Mouse (Mus musculus) cerebellum, adult (tissue): ENCODE results near the gene Scg3.
"Not testable (repeated sequence)": the region's sequence is repeated elsewhere in the genome, so short reads cannot be mapped to it uniquely, and the experiment has no call there.

Source experiments
- ATAC-seq: cut with Nextera tagmentation; 2 replicates; pipeline ENCODE4 v1.9.2; 2017; ENCODE audit warnings: mild to moderate bottlenecking, moderate library complexity, mixed read lengths; ENCODE audit not compliant: insufficient number of reproducible peaks, low FRiP score, low TSS enrichment

The Scg3 gene

GRCm38 (mm10) chr9:75630823-75631454 lies 52.9 kb downstream of the Scg3 start:
- ATAC-seq, result no peak

GRCm38 (mm10) chr9:75626308-75626604 lies 57.6 kb downstream of the Scg3 start:
- no peak for ATAC-seq

DNA sequence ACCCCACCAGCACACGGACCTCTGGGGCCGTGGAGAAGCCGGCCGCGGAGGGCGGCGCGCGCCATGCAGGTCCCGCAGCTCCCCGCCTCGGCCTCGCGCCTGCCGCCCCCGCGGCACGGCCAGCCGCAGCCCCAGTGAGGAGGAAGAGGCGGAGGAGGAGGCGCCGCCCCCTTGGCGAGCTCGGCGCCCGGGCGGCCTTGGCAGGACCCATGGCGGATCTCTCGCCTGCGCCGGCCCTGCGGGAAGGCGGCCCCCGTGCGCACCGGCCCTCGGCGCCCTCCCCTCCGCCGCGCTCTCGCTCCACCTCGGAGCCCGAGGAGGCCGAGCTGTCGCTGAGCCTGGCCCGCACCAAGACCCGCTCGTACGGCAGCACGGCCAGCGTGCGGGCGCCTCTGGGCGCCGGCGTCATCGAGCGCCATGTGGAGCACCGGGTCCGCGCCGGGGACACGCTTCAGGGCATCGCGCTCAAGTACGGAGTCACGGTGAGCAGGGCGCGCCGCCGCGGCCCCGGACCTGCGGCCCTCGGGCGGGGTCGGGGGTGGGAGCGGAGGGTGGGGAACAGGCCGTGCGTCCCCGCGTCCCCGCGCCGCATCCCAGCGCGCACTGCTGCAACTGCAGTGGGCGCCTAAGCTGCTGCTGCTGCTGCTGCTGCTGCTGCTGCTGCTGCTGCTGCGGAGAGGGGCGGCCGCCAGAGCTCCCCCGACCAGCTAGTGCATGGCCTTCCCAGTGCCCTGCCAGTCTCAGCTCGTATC lies 58.1 kb downstream of the Scg3 start, which contains the start of gene Lysmd2:
TSS of gene Lysmd2 (plus strand) at position 186 of the 752 bp plus-strand sequence.
- ATAC-seq, result peak; percentile 89

DNA sequence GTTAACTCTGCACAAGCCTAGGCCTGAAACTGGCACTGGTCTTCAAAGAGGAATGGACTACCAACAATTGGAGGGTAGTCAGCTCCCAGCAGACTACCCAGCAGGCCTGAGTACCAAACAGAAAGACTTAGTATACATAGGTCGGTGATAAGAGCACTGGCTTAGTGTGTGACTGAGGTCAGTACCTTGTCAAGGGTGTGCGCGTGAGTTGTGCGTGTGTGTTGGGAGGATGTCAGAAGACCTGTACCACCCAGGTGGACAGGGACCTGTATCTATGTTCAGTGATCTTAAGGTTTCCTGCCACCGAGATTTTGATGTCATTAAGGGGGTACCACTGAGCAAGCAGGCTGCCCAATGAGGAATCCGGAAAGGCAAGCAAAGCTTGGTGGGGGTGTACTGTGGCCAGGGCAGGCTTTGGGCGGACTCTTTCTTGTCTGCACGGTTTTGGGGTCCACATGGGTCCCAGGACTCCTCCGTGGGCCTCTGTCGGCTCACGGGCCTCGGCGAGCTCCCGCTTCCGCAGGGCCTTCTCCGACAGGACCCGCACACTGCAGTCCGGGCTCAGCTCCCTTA lies 58.8 kb downstream of the Scg3 start:
- no peak for ATAC-seq

DNA sequence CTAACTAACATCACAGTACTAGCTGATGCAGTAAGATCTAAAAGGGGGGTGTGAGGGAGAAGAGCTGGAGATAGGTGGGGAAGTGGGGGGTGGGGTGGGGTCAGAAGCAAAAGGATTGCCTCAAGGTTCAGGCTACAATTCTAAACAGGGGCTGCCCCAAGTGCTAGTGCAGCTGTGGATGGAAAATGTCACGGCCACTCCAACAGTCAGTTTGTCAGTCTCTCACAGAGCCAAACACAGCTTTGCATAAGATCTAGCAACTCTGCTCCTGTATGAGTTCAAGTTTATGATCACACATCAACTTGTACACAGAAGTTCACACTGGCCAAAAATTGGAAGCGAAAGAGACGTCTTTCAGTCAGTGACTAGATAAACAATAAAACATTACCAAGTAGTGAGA lies 62.4 kb downstream of the Scg3 start:
- ATAC-seq, result no peak

DNA sequence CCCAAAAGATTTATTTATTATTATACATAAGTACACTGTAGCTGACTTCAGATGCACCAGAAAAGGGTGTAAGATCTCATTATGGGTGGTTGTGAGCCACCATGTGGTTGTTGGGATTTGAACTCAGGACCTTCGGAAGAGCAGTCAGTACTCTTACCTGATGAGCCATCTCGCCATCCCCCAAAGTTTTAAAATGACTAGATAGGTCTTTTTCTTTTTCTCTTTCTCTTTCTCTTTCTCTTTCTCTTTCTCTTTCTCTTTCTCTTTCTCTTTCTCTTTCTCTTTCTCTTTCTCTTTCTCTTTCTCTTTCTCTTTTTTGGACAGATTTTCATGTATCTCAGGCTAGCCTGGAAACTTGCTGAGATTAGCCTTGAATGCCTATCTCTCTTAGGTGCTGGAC lies 64.1 kb downstream of the Scg3 start:
- ATAC-seq, result not testable (repeated sequence)

DNA sequence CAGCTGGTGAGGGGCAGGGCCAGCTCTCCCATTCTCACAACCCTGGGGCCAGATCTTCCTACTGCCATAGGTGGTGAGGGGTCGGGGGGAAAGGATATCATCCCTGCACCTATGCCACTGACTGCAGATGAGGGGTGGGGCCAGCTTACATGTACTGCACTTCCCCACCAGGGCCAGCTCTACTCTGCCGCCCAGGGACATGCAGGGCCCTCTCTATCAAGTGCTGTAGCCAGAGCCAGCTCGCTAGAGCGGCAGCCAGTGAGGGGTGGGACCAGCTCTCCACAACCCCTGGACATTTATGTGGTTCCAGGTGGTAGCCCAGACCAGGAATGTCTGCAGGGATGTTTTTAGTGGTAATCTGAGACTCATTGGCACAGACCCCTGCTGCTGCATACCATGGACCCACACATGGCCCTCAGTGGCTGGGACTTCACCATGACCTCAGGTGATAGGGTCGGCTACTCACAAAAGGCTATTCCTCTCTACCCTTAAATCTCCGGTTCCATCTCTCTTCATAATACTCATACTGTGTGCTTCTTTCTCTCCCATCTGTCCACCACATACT lies 64.9 kb downstream of the Scg3 start:
- ATAC-seq, result no peak; the same call in 1 of the 2 replicates

DNA sequence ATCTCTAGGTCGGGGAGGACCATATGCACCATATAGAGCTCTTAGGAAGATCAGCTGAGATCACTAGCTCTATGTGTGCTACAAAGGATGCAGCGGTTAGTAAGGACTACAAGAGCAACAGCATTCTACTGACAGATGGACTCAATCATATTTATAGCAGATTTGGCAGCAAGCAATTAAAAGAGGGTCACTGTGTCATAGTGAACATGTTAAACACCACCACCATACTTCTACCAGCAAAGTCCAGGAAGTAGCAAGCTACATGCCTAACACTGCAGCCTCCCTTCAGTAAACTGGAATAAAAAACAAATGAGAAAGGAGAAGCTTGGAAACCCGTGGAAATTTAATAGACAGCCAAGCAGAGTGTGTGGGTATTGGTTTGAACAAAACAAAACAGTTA lies 67.3 kb downstream of the Scg3 start:
- no peak for ATAC-seq

DNA sequence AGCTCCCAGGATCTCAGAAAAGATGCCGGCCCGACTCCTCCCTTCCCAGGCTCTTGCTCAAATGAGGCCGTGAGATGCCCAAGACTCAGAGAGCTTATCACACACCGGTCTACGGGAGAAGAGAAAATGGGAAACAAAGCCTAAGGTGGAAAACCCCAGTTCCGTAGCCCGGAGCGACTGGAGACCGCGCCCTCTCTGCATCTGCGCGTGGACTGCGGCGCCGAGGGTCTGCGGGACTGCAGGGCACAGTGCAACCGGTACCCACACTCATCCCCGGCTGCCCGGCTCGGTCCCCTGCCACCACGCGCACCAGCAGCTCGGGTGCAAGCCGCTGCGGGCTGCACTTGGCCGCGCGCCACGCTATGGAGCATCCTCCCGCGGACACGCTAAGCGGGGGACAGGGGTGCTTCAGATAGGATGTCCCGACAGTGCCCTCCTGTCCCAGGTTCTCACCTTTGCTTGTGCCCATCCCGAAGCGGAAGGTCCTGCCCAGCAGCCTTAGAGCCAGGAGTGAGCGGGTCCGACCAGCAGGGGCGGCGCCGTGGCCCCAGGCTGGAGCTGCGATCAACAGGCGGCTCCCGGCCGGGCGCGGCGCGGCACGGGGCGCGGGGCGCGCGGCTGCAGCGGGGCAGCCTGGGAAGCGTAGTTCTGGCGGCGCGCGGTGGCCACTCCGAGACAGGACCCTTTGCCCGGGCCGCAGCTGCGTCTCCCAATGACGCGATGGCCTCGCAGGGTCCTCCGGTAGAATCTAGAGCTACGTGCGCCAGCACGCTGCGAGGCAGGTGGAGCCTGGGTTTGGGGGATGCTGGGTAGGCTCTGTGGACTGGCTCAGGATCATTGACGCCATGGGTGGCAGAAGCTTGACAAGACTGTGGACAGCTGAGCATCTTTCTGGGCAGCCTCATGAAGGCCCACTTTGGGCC lies 73.0 kb downstream of the Scg3 start, which contains the start of gene Tmod2:
TSS of gene Tmod2 (minus strand) at position 755 of the 923 bp plus-strand sequence.
- ATAC-seq, result peak; percentile 92

GRCm38 (mm10) chr9:75609965-75610364 lies 73.9 kb downstream of the Scg3 start:
- no peak for ATAC-seq

DNA sequence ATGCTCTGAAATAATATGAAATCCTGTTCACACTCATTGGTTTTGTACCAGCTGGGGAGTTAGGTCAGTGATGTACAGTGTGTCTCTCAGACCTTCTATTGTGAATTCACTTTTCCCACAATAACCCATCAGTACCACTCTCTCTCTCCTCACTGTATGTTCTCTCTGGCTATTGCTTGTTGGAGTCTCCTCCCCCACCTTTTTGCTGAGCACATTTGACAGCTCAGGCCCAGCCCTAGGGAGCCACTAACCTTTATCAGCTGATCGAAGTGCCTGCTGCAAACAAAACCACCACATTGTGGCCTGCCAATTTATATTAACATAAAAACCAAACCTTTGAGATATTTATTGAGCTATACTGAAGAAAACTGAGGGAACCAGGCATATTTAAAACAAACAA lies 74.4 kb downstream of the Scg3 start:
- ATAC-seq, result no peak

- no peak for ATAC-seq
Observed at GRCm38 (mm10) chr9:75607496-75607895, 76.4 kb downstream of the Scg3 start.

DNA sequence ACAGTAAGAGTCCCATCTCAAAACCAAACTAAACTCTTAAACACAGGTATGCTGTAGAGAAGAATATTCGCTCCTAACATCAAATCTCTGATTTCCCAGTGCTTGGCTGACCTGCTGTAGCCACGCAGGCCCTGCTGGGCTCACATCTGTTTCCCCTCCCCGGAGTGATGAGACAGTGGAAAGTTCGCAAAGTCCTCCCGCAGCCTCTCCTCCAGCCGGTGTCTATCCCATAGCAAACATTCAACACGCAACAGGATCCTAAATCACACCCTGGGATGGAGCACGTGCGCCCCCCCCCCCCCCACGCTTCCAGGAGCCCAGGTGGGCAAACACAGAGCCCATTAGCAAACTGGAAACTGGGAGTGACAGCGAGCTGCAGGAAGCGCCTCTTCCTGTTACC lies 82.3 kb downstream of the Scg3 start:
- ATAC-seq, result no peak

GRCm38 (mm10) chr9:75600166-75600934 lies 83.5 kb downstream of the Scg3 start:
- 0 out of 2 replicates have a peak, but pooled peaks have one; percentile 12 for ATAC-seq

GRCm38 (mm10) chr9:75599191-75599841 lies 84.5 kb downstream of the Scg3 start:
- peak; percentile 57; the same call in 1 of the 2 replicates for ATAC-seq

DNA sequence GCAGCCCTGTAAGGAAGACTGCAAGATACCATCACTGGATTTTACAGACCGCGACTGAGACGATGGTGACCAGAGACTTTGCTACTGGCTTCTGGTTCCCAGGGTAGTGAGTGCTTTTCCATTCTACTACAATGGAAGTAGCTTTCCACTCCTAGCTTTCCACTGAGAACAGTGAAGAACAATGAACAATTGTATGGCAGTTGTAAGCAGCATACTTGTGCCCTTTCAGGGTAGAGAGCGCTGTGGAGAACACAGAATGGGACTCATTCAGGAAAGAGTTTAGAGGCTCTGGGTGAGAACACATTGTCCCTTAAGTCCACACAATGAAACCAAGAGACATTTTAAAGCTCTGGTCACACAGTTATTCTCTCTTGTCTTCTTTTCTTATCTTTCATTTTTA lies 86.3 kb downstream of the Scg3 start:
- ATAC-seq, result no peak

DNA sequence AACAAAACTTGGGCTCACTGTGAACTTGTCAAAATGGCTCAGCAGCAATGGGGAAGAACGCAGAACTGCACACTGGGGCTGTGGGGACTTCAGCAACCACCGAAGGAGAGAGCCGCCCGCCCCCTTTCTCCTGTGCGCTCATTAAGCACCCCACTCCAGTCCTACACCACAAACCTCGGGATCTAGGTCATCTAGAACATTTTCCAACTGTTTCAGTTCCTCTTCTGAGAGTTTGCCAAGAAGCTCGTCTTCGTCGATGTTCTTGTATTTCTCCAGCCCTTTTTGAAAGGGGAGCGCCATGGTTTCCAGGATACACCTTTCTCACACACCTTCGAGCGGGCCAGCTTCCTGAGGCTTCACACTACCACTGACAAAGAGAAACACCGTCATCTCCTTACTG lies 86.8 kb downstream of the Scg3 start:
- no peak for ATAC-seq

GRCm38 (mm10) chr9:75593481-75593880 lies 90.4 kb downstream of the Scg3 start:
- no peak for ATAC-seq
